Mouse (Mus musculus) midbrain, embryonic 12.5 days (tissue): ENCODE measurements around the gene Arhgap1. TPM values are rescaled to one million over a fixed set of nuclear protein-coding genes. Genes with fewer than 3 reads are reported as not detected.

Source experiments
- ATAC-seq: fragments of 200-750 bp; cut with Nextera tagmentation; 2 replicates; pipeline ENCODE4 v1.8.0; 2017; ENCODE audit warnings: low read depth, moderate TSS enrichment, moderate library complexity; ENCODE audit not compliant: low FRiP score
- H3K27ac ChIP-seq: fragments of 300-500 bp; sonication (generic); replicated peaks from 2 replicates; pipeline ENCODE4 v1.5.1; 2016; ENCODE audit warnings: mild to moderate bottlenecking
- H3K27me3 ChIP-seq: fragments of 300-500 bp; sonication (generic); 2 replicates; pipeline ENCODE4 v1.6.1; 2016; ENCODE audit warnings: mild to moderate bottlenecking
- H3K36me3 ChIP-seq: fragments of 300-500 bp; sonication (generic); 2 replicates; pipeline ENCODE4 v1.6.1; 2016
- H3K4me1 ChIP-seq: fragments of 300-500 bp; sonication (generic); 2 replicates; pipeline ENCODE4 v1.6.1; 2016
- H3K4me2 ChIP-seq: fragments of 300-500 bp; sonication (generic); replicated peaks from 2 replicates; pipeline ENCODE4 v1.6.1; 2016; ENCODE audit warnings: mild to moderate bottlenecking, moderate library complexity
- H3K4me3 ChIP-seq: fragments of 300-500 bp; sonication (generic); 2 replicates; pipeline ENCODE4 v1.5.1; 2016; ENCODE audit warnings: mild to moderate bottlenecking
- H3K9ac ChIP-seq: fragments of 300-500 bp; sonication (generic); replicated peaks from 2 replicates; pipeline ENCODE4 v1.6.1; 2016; ENCODE audit warnings: mild to moderate bottlenecking, moderate library complexity
- H3K9me3 ChIP-seq: fragments of 300-500 bp; sonication (generic); 2 replicates; pipeline ENCODE4 v1.6.1; 2016; ENCODE audit warnings: mild to moderate bottlenecking
- WGBS: fragments of 180-500 bp; shearing (Covaris S2); methylation state at CpG from one replicate; pipeline ENCODE4 v1.1.7; 2016; 5-methylcytosine and 5-hydroxymethylcytosine counted together
- polyA plus RNA-seq: library from polyadenylated mRNA; unstranded; fragments of >200 nt; fragmentation: Nextera tagmentation; extraction: Ambion mirVana; gene quantifications from 2 replicates; pipeline ENCODE4 v1.2.1, GENCODE M21; 2016

Arhgap1 gene
- polyA plus RNA-seq, 1 experiment from 2014 or later: 88.9 TPM

GRCm38 (mm10) chr2:91670038-91670437 is 20.4 kb downstream of the Arhgap1 start:
- H3K27ac ChIP-seq: no peak overlapping the region
- H3K36me3 ChIP-seq: peaks cover 71% of the 10 kb centered on the region
- H3K4me2 ChIP-seq: no peak overlapping the region
- no peak overlapping the region for H3K9ac ChIP-seq
- no peaks in the 10 kb centered on the region for H3K4me1 ChIP-seq
- no peaks in the 10 kb centered on the region for H3K9me3 ChIP-seq
- no peaks in the 10 kb centered on the region for H3K27me3 ChIP-seq
- 92% methylated on average over 6 of the region's 6 CpGs for WGBS
- no peak overlapping the region for H3K4me3 ChIP-seq
- no peak for ATAC-seq

- Histone ChIP-seq H3K27me3 (no peaks in the 10 kb centered on the region), H3K9me3 (no peaks in the 10 kb centered on the region), H3K9ac (no peak overlapping the region), H3K27ac (no peak overlapping the region), H3K36me3 (peaks cover 77% of the 10 kb centered on the region), H3K4me3 (no peak overlapping the region), H3K4me1 (no peaks in the 10 kb centered on the region), H3K4me2 (no peak overlapping the region)
- 96% methylated on average over 2 of the region's 2 CpGs for whole genome bisulfite sequencing
- no peak for ATAC-seq
Observed at GRCm38 (mm10) chr2:91673587-91673986, 23.9 kb downstream of the Arhgap1 start.

- Histone ChIP-seq H3K9ac (no peak overlapping the region), H3K9me3 (no peaks in the 10 kb centered on the region), H3K4me2 (no peak overlapping the region), H3K36me3 (peaks cover 76% of the 10 kb centered on the region), H3K27ac (no peak overlapping the region), H3K27me3 (no peaks in the 10 kb centered on the region), H3K4me3 (no peak overlapping the region), H3K4me1 (no peaks in the 10 kb centered on the region)
- ATAC-seq: no peak
- 96% methylated on average over 5 of the region's 5 CpGs for WGBS
Observed at GRCm38 (mm10) chr2:91674895-91675294, 25.2 kb downstream of the Arhgap1 start.

GRCm38 (mm10) chr2:91676420-91676819 is 26.8 kb downstream of the Arhgap1 start:
- Histone ChIP-seq H3K27me3 (no peaks in the 10 kb centered on the region), H3K4me3 (no peak overlapping the region), H3K9ac (no peak overlapping the region), H3K4me1 (no peaks in the 10 kb centered on the region), H3K36me3 (peaks cover 74% of the 10 kb centered on the region), H3K4me2 (no peak overlapping the region), H3K9me3 (no peaks in the 10 kb centered on the region), H3K27ac (no peak overlapping the region)
- WGBS: 78% methylated on average over 2 of the region's 2 CpGs
- ATAC-seq: no peak

- H3K27me3 ChIP-seq: no peaks in the 10 kb centered on the region
- H3K4me3 ChIP-seq: no peak overlapping the region
- no peaks in the 10 kb centered on the region for H3K9me3 ChIP-seq
- no peak overlapping the region for H3K4me2 ChIP-seq
- no peak overlapping the region for H3K27ac ChIP-seq
- H3K4me1 ChIP-seq: no peaks in the 10 kb centered on the region
- no peak overlapping the region for H3K9ac ChIP-seq
- H3K36me3 ChIP-seq: peaks cover 79% of the 10 kb centered on the region
- ATAC-seq: no peak
Observed at GRCm38 (mm10) chr2:91676961-91677360, 27.3 kb downstream of the Arhgap1 start.

GRCm38 (mm10) chr2:91682850-91683249 is 33.2 kb downstream of the Arhgap1 start:
- H3K9me3 ChIP-seq: no peaks in the 10 kb centered on the region
- 57% methylated on average over 4 of the region's 4 CpGs for WGBS
- H3K4me2 ChIP-seq: no peak overlapping the region
- H3K27ac ChIP-seq: no peak overlapping the region
- no peak overlapping the region for H3K4me3 ChIP-seq
- H3K4me1 ChIP-seq: no peaks in the 10 kb centered on the region
- H3K9ac ChIP-seq: no peak overlapping the region
- ATAC-seq: no peak
- peaks cover 77% of the 10 kb centered on the region for H3K36me3 ChIP-seq
- H3K27me3 ChIP-seq: no peaks in the 10 kb centered on the region

GRCm38 (mm10) chr2:91683919-91684318 is 34.3 kb downstream of the Arhgap1 start:
- H3K27ac ChIP-seq: no peak overlapping the region
- no peaks in the 10 kb centered on the region for H3K27me3 ChIP-seq
- no peak for ATAC-seq
- WGBS: 81% methylated on average over 8 of the region's 8 CpGs
- no peak overlapping the region for H3K4me2 ChIP-seq
- peaks cover 75% of the 10 kb centered on the region for H3K36me3 ChIP-seq
- H3K9me3 ChIP-seq: no peaks in the 10 kb centered on the region
- H3K9ac ChIP-seq: no peak overlapping the region
- H3K4me1 ChIP-seq: no peaks in the 10 kb centered on the region
- H3K4me3 ChIP-seq: no peak overlapping the region

GRCm38 (mm10) chr2:91689452-91689851 is 39.8 kb downstream of the Arhgap1 start:
- no peak overlapping the region for H3K4me3 ChIP-seq
- no peaks in the 10 kb centered on the region for H3K9me3 ChIP-seq
- H3K27ac ChIP-seq: no peak overlapping the region
- peaks cover 51% of the 10 kb centered on the region for H3K36me3 ChIP-seq
- H3K9ac ChIP-seq: no peak overlapping the region
- 84% methylated on average over 7 of the region's 7 CpGs for WGBS
- ATAC-seq: no peak
- no peaks in the 10 kb centered on the region for H3K27me3 ChIP-seq
- H3K4me2 ChIP-seq: no peak overlapping the region
- no peaks in the 10 kb centered on the region for H3K4me1 ChIP-seq

- H3K27me3 ChIP-seq: no peaks in the 10 kb centered on the region
- no peak overlapping the region for H3K4me2 ChIP-seq
- no peaks in the 10 kb centered on the region for H3K4me1 ChIP-seq
- H3K36me3 ChIP-seq: peaks cover 10% of the 10 kb centered on the region
- no peak overlapping the region for H3K27ac ChIP-seq
- no peaks in the 10 kb centered on the region for H3K9me3 ChIP-seq
- no peak overlapping the region for H3K9ac ChIP-seq
- H3K4me3 ChIP-seq: no peak overlapping the region
- 92% methylated on average over 10 of the region's 10 CpGs for WGBS
- ATAC-seq: no peak
Observed at GRCm38 (mm10) chr2:91695436-91696224, 46.0 kb downstream of the Arhgap1 start.

- WGBS: 91% methylated on average over 1 of the region's 1 CpGs
- ATAC-seq: no peak
- Histone ChIP-seq H3K4me3 (no peak overlapping the region), H3K9ac (no peak overlapping the region), H3K27me3 (no peaks in the 10 kb centered on the region), H3K9me3 (no peaks in the 10 kb centered on the region), H3K36me3 (peaks cover 10% of the 10 kb centered on the region), H3K4me1 (no peaks in the 10 kb centered on the region), H3K4me2 (no peak overlapping the region), H3K27ac (no peak overlapping the region)
Observed at GRCm38 (mm10) chr2:91696225-91696590, 46.5 kb downstream of the Arhgap1 start.

GRCm38 (mm10) chr2:91699225-91699624 is 49.6 kb downstream of the Arhgap1 start:
- WGBS: 81% methylated on average over 1 of the region's 1 CpGs
- H3K9me3 ChIP-seq: no peaks in the 10 kb centered on the region
- H3K27ac ChIP-seq: no peak overlapping the region
- H3K36me3 ChIP-seq: 0 out of 2 replicates have a peak, but pooled peaks cover 3% of the 10 kb centered on the region
- no peak overlapping the region for H3K9ac ChIP-seq
- no peak overlapping the region for H3K4me3 ChIP-seq
- no peaks in the 10 kb centered on the region for H3K4me1 ChIP-seq
- no peak overlapping the region for H3K4me2 ChIP-seq
- no peak for ATAC-seq
- no peaks in the 10 kb centered on the region for H3K27me3 ChIP-seq

GRCm38 (mm10) chr2:91701366-91701765 is 51.7 kb downstream of the Arhgap1 start:
- no peak overlapping the region for H3K4me2 ChIP-seq
- no peaks in the 10 kb centered on the region for H3K36me3 ChIP-seq
- no peaks in the 10 kb centered on the region for H3K27me3 ChIP-seq
- no peak overlapping the region for H3K27ac ChIP-seq
- H3K9ac ChIP-seq: no peak overlapping the region
- WGBS: 97% methylated on average over 2 of the region's 2 CpGs
- H3K4me1 ChIP-seq: no peaks in the 10 kb centered on the region
- no peak overlapping the region for H3K4me3 ChIP-seq
- ATAC-seq: no peak
- no peaks in the 10 kb centered on the region for H3K9me3 ChIP-seq

GRCm38 (mm10) chr2:91705736-91706135 is 56.1 kb downstream of the Arhgap1 start:
- no peak for ATAC-seq
- H3K9me3 ChIP-seq: no peaks in the 10 kb centered on the region
- WGBS: 86% methylated on average over 6 of the region's 6 CpGs
- H3K27me3 ChIP-seq: no peaks in the 10 kb centered on the region
- H3K27ac ChIP-seq: no peak overlapping the region
- H3K36me3 ChIP-seq: no peaks in the 10 kb centered on the region
- no peak overlapping the region for H3K9ac ChIP-seq
- H3K4me1 ChIP-seq: peaks cover 10% of the 10 kb centered on the region
- no peak overlapping the region for H3K4me3 ChIP-seq
- H3K4me2 ChIP-seq: no peak overlapping the region
